Mouse (Mus musculus): ENCODE results near the gene Ccdc190. TPM values are rescaled to one million over a fixed set of nuclear protein-coding genes. Genes with fewer than 3 reads are reported as not detected.

Gene Ccdc190
- total RNA-seq, 1 experiment, result 0.40 TPM

Other genes starting within 250 kb of the Ccdc190 start
- 0.05 and 1.1 TPM in 2 replicates for gene Rgs4, start 181.0 kb upstream of the Ccdc190 start, total RNA-seq (2012; rRNA removed)
- gene Hsd17b7, start 40.6 kb downstream of the Ccdc190 start, total RNA-seq (2012; rRNA removed), result 14.6 and 14.7 TPM in 2 replicates
- 5.4 and 6.8 TPM in 2 replicates for gene Ddr2, start 182.1 kb downstream of the Ccdc190 start, total RNA-seq (2012; rRNA removed)
- 21.1 and 22.2 TPM in 2 replicates for gene Uap1, start 246.3 kb downstream of the Ccdc190 start, total RNA-seq (2012; rRNA removed)

Data from ES-E14 (cell line).